Comparison of ENCODE assay signal across 20 mouse cellular contexts in genomic region chr10:83013984-83014383, GRCm38 (mm10). TPM values are rescaled to one million over a fixed set of nuclear protein-coding genes. Genes with fewer than 3 reads are reported as not detected.
A peak's percentile ranks its signal among the peaks of the same experiment; 100 is the strongest.
DNase-seq lines count a peak whose midpoint lies in the region; ATAC-seq and TF ChIP-seq lines count a peak whose summit lies in the region.
"Had no signal": no experiment of that assay in that cellular context is flagged by ENCODE, and none has a peak within 500 bp of the region (broad histone marks: within the 10 kb centered on the region; RNA-seq: fewer than 3 reads in every experiment).

No protein-coding gene starts in this region.

- TF ChIP-seq POLR2A in bone marrow, adult 2 months (IDR thresholded peaks at IDR 0.05; ENCODE audit: borderline replicate concordance, control insufficient read depth, low read depth, low read length) = no peak

- H3K9me3 ChIP-seq in heart, embryonic 12.5 days (replicated peaks) = peaks cover 5% of the 10 kb centered on the region
- H3K9me3 ChIP-seq in limb, embryonic 10.5 days (replicated peaks) = no peaks in the 10 kb centered on the region
- peaks cover 6% of the 10 kb centered on the region; the same call in 1 of the 2 replicates for H3K9me3 ChIP-seq in liver, postnatal 0 days (ENCODE audit: low read length)
- no peaks in the 10 kb centered on the region for H3K9me3 ChIP-seq in hindbrain, embryonic 12.5 days (replicated peaks)
- H3K9me3 ChIP-seq: embryonic facial prominence, embryonic 15.5 days; forebrain, embryonic 15.5 days had no signal

- no peak for TF ChIP-seq CTCF in bone marrow, adult 2 months (IDR thresholded peaks at IDR 0.05; ENCODE audit: control insufficient read depth, insufficient read depth, low read length)
- no peak for TF ChIP-seq CTCF in liver, postnatal 0 days (IDR thresholded peaks at IDR 0.05; ENCODE audit: low read depth)
- no peak for TF ChIP-seq CTCF in gastrocnemius, adult 2 months (IDR thresholded peaks at IDR 0.05)

- H3K27ac ChIP-seq in heart, embryonic 12.5 days (ENCODE audit: poor library complexity, severe bottlenecking) = peak overlapping the region; percentile 10; the same call in 1 of the 2 replicates
- peak overlapping the region; percentile 24 for H3K27ac ChIP-seq in bone marrow, adult 2 months (ENCODE audit: control insufficient read depth, insufficient read depth, low read depth, low read length, poor library complexity)
- H3K27ac ChIP-seq in limb, embryonic 10.5 days = peak overlapping the region; percentile 33; the same call in 1 of the 2 replicates
- peak overlapping the region; percentile 25; the same call in 1 of the 2 replicates for H3K27ac ChIP-seq in liver, postnatal 0 days (ENCODE audit: low read depth)
- no peak overlapping the region for H3K27ac ChIP-seq in gastrocnemius, adult 2 months
- H3K27ac ChIP-seq in hindbrain, embryonic 12.5 days = no peak overlapping the region
- H3K27ac ChIP-seq: embryonic facial prominence, embryonic 15.5 days; forebrain, embryonic 15.5 days had no signal

- WGBS in heart, embryonic 12.5 days = 16% methylated on average over 4 of the region's 4 CpGs
- 64% methylated on average over 4 of the region's 4 CpGs for WGBS in bone marrow, adult 2 months
- WGBS in limb, embryonic 10.5 days = 69% methylated on average over 4 of the region's 4 CpGs
- 45% methylated on average over 4 of the region's 4 CpGs for WGBS in liver, postnatal 0 days (ENCODE audit: insufficient replicate concordance)
- 82% methylated on average over 4 of the region's 4 CpGs for WGBS in hindbrain, embryonic 12.5 days

- peaks cover 37% of the 10 kb centered on the region for H3K4me1 ChIP-seq in heart, embryonic 12.5 days (replicated peaks)
- peaks cover 7% of the 10 kb centered on the region for H3K4me1 ChIP-seq in bone marrow, adult 2 months (ENCODE audit: control insufficient read depth, insufficient read depth, low read length)
- H3K4me1 ChIP-seq in limb, embryonic 10.5 days = peaks cover 14% of the 10 kb centered on the region
- peaks cover 26% of the 10 kb centered on the region for H3K4me1 ChIP-seq in liver, postnatal 0 days (ENCODE audit: insufficient read depth)
- H3K4me1 ChIP-seq in hindbrain, embryonic 12.5 days = peaks cover 16% of the 10 kb centered on the region

- H3K4me2 ChIP-seq in heart, embryonic 12.5 days = 0 out of 2 replicates have a peak overlapping the region, but pooled peaks have one; percentile 2
- H3K4me2 ChIP-seq in liver, postnatal 0 days (ENCODE audit: low read depth, low read length) = peak overlapping the region; percentile 52
- H3K4me2 ChIP-seq in hindbrain, embryonic 12.5 days (replicated peaks) = no peak overlapping the region
- H3K4me2 ChIP-seq: embryonic facial prominence, embryonic 15.5 days; forebrain, embryonic 15.5 days had no signal

- H3K27me3 ChIP-seq in heart, embryonic 12.5 days (replicated peaks) = peaks cover 4% of the 10 kb centered on the region
- no peaks in the 10 kb centered on the region for H3K27me3 ChIP-seq in limb, embryonic 10.5 days (ENCODE audit: low read depth, poor library complexity, severe bottlenecking)
- H3K27me3 ChIP-seq in liver, postnatal 0 days (ENCODE audit: insufficient read depth, low read length) = no peaks in the 10 kb centered on the region
- H3K27me3 ChIP-seq in hindbrain, embryonic 12.5 days = no peaks in the 10 kb centered on the region
- H3K27me3 ChIP-seq: embryonic facial prominence, embryonic 15.5 days; forebrain, embryonic 15.5 days had no signal

- no peaks in the 10 kb centered on the region for H3K36me3 ChIP-seq in heart, embryonic 12.5 days
- H3K36me3 ChIP-seq in limb, embryonic 10.5 days = no peaks in the 10 kb centered on the region
- H3K36me3 ChIP-seq in liver, postnatal 0 days (replicated peaks; ENCODE audit: insufficient read depth, low read length) = no peaks in the 10 kb centered on the region
- no peaks in the 10 kb centered on the region for H3K36me3 ChIP-seq in hindbrain, embryonic 12.5 days
- H3K36me3 ChIP-seq: embryonic facial prominence, embryonic 15.5 days; forebrain, embryonic 15.5 days had no signal

- intact Hi-C loops in heart, postnatal 14 days (cut with DNase I) = no loop called here
- intact Hi-C loops in gastrocnemius, adult 2 months (cut with DNase I) = no loop called here

- peak; percentile 94 for TF ChIP-seq EP300 in liver, postnatal 0 days (IDR thresholded peaks at IDR 0.05; ENCODE audit: low read depth)

- ATAC-seq in heart, embryonic 12.5 days (ENCODE audit: insufficient number of reproducible peaks, low FRiP score) = no peak; the same call in 1 of the 2 replicates
- ATAC-seq in liver, postnatal 0 days = peak; percentile 30
- no peak for ATAC-seq in hindbrain, embryonic 12.5 days (ENCODE audit: low FRiP score)
- ATAC-seq: forebrain, embryonic 15.5 days had no signal

- no peak for DNase-seq in heart, postnatal 14 days
- no peak for DNase-seq in limb, embryonic 10.5 days (ENCODE audit: low spot score)
- no peak for DNase-seq in liver, postnatal 0 days
- no peak for DNase-seq in gastrocnemius, postnatal 25 days
- no peak for DNase-seq in gastrocnemius, adult 2 months
- DNase-seq: adrenal gland, postnatal 36 days; cerebellum, postnatal 10 days; heart, postnatal 36 days; layer of hippocampus, postnatal 36 days; lung, adult 2 months; lung, postnatal 4 days; midbrain, embryonic 14.5 days; retina, postnatal 1 day; thymus, adult 2 months had no signal

- H3K4me3 ChIP-seq in heart, embryonic 12.5 days = no peak overlapping the region
- H3K4me3 ChIP-seq in bone marrow, adult 2 months (replicated peaks; ENCODE audit: control insufficient read depth, low read depth, low read length) = no peak overlapping the region
- no peak overlapping the region for H3K4me3 ChIP-seq in limb, embryonic 10.5 days
- H3K4me3 ChIP-seq in liver, postnatal 0 days (ENCODE audit: low read depth, low read length) = no peak overlapping the region
- no peak overlapping the region for H3K4me3 ChIP-seq in gastrocnemius, adult 2 months
- H3K4me3 ChIP-seq in hindbrain, embryonic 12.5 days = no peak overlapping the region
- H3K4me3 ChIP-seq: embryonic facial prominence, embryonic 15.5 days; forebrain, embryonic 15.5 days; myocyte had no signal

- no peak overlapping the region for H3K9ac ChIP-seq in heart, embryonic 12.5 days
- no peak overlapping the region for H3K9ac ChIP-seq in liver, postnatal 0 days (replicated peaks)
- H3K9ac ChIP-seq in hindbrain, embryonic 12.5 days = no peak overlapping the region
- H3K9ac ChIP-seq: embryonic facial prominence, embryonic 15.5 days; forebrain, embryonic 15.5 days had no signal

RNA-seq across cellular contexts. Expression of gene Chst11, which starts 28.7 kb away (rescaled TPM):
- polyA plus RNA-seq in heart, embryonic 12.5 days (2016; fragmentation: Nextera tagmentation; extraction: Ambion mirVana) = 3.5 and 4.1 TPM in 2 replicates
- total RNA-seq in heart, postnatal 14 days (2021) = 1 to 10 TPM; 3.4 to 4.1 TPM
- 5.3 and 6.4 TPM in 2 replicates for polyA plus RNA-seq in bone marrow, adult 2 months (2011; ENCODE audit: insufficient read depth, insufficient read length, low replicate concordance, missing spikeins)
- 1.2 and 1.5 TPM in 2 replicates for polyA plus RNA-seq in limb, embryonic 10.5 days (2016; fragmentation: Nextera tagmentation; extraction: Ambion mirVana)
- 0.40 and 0.45 TPM in 2 replicates for polyA plus RNA-seq in liver, postnatal 0 days (2015; fragmentation: Nextera tagmentation; extraction: Ambion mirVana)
- total RNA-seq in gastrocnemius, postnatal 25 days (2021) = under 1 TPM; 0.94 to 1.00 TPM
- 1 to 10 TPM; 1.1 to 1.8 TPM for total RNA-seq in gastrocnemius, adult 2 months (2021)
- polyA plus RNA-seq in hindbrain, embryonic 12.5 days (2016; fragmentation: Nextera tagmentation; extraction: Ambion mirVana) = 2.5 and 2.7 TPM in 2 replicates

Comparison
In these comparisons a context has a peak if more than half of its experiments do, and no peak if none do; other contexts are left out.
1. H3K27ac ChIP-seq: peak in heart, embryonic 12.5 days (single experiment), bone marrow, adult 2 months (single experiment), limb, embryonic 10.5 days (single experiment) and liver, postnatal 0 days (single experiment); none in gastrocnemius, adult 2 months (single experiment) and hindbrain, embryonic 12.5 days (single experiment).